Mouse (Mus musculus) myocyte (in vitro differentiated cells): ENCODE results near the gene Ap1m1.

Source experiments
- E2F4 ChIP-seq: IDR thresholded peaks from one replicate; pipeline ENCODE4 v1.6.1; 2011; ENCODE audit warnings: mild to moderate bottlenecking, control low read depth, moderate library complexity; ENCODE audit not compliant: insufficient read depth
- MAX ChIP-seq: IDR thresholded peaks from one replicate; pipeline ENCODE4 v1.6.1; 2011; ENCODE audit warnings: low read depth, mild to moderate bottlenecking, control low read depth
- MYOG ChIP-seq, 3 experiments: IDR thresholded peaks; one replicate each; pipeline ENCODE4 v1.6.1; 2011; ENCODE audit warnings: control low read depth in 2 of 3, low read depth in 2 of 3, mild to moderate bottlenecking in 2 of 3; ENCODE audit not compliant: insufficient read length in 2 of 3, control insufficient read depth in 1 of 3, insufficient read depth in 1 of 3
- POLR2A ChIP-seq: IDR thresholded peaks from one replicate; pipeline ENCODE4 v1.6.1; 2011; ENCODE audit warnings: low read depth, mild to moderate bottlenecking, control low read depth, moderate library complexity; ENCODE audit not compliant: insufficient read length
- POLR2AphosphoS2 ChIP-seq: IDR thresholded peaks from one replicate; pipeline ENCODE4 v1.6.1; 2011; ENCODE audit warnings: low read depth, control low read depth; ENCODE audit not compliant: insufficient read length
- REST ChIP-seq: IDR thresholded peaks from one replicate; pipeline ENCODE4 v1.6.1; 2011; ENCODE audit warnings: mild to moderate bottlenecking, control low read depth, moderate library complexity; ENCODE audit not compliant: insufficient read depth, insufficient read length
- TCF12 ChIP-seq: IDR thresholded peaks from one replicate; pipeline ENCODE4 v1.6.1; 2011; ENCODE audit warnings: mild to moderate bottlenecking, control low read depth; ENCODE audit not compliant: poor library complexity, insufficient read depth, severe bottlenecking
- TCF3 ChIP-seq: IDR thresholded peaks from one replicate; pipeline ENCODE4 v1.6.1; 2011; ENCODE audit warnings: low read depth, control low read depth; ENCODE audit not compliant: insufficient read length
- USF1 ChIP-seq: IDR thresholded peaks from one replicate; pipeline ENCODE4 v1.6.1; 2011; ENCODE audit warnings: low read depth, mild to moderate bottlenecking, control low read depth, moderate library complexity

DNA sequence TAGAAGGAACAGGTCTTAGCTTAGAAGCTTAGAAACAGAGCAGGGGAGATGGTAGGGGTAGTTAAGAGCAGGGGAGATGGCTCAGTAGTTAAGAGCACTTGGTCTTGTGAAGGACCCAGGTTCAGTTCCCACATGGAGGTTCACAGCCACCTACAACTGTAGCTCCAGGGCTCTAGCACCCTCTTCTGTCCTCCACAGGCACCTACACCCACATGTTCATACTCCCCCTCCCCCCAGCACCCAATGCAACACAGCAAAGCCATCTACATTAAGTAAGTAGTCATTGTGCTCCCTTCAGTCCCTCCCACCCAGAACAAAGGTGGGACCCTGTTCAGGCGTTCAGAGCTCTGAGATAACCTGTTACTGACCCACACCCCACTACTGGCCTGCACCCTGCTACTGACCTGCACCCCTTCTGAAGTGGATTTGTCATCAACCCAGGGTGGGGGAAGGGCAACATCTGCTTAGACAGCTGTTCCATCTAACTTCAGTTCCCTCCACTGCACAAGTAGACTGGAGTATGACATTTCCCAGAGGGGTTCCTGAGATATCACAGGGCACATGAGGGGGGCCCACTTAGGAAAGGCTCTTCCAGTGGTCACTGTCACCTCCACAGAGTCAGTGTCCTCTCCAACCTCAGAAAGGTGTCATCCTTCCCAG lies 33.4 kb downstream of the Ap1m1 start:
- TF ChIP-seq E2F4 (no peak), POLR2A (no peak), TCF12 (no peak), USF1 (no peak), REST (no peak), MAX (no peak), MYOG (IDR thresholded peaks at IDR 0.05; ENCODE audit: control insufficient read depth in 1 of 3, insufficient read depth in 1 of 3, insufficient read length in 2 of 3, low read depth in 2 of 3) (no peak), TCF3 (no peak), POLR2AphosphoS2 (no peak)
